Mouse (Mus musculus) fibroblast of lung, adult 2 months (primary cell): ENCODE data around the gene Prrc2b.

Experiments used
- DNase-seq: peaks from one replicate; pipeline ENCODE4 v3.0.0-alpha.2; 2011; ENCODE audit warnings: low read depth

Gene Prrc2b

DNA sequence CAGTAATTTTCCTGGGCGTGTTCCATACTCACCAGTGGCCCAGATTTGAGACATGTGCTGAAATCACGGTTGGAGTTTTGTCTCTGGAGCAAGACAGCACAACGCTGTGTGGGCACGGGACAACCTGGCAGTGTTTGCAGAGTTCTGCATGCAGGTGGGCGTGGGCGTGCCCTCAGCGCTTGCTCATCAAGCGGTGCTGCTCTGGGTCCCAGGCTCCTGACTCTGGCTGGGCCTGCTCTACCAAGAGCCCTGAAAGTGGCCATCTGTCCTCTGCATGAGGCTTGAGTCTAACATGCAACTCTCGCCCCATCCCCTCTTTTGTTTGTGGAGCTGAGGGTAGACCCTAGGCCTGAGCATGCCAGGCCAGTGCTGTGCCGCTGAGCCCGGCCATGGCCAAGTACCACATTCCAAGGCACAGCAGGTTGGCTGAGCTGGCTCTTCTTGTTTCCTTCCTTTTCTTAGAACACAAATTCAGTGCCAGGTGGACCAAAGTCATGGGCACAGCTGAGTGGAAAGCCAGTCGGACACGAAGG is 36.2 kb downstream of the Prrc2b start:
- peak; percentile 40 for DNase-seq

DNA sequence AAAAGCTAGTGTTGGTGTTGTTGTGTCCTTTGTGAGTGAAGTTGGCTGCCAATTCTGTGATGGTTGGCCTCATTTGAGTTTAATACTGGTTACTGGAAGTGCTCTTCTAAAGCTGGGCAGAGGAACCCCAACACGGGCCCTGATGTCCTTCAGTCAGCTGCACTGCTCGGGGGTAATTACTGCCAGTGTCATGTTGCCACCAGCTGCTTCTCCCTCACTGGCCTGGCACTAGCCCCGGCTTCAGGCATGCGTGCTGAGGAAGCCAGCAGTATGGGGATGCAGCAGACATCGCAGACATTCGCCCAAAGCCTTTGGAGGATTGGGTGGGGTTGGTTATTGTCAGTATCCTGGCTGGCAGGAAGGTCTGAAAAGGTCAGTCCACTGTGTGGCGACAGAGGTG is 36.8 kb downstream of the Prrc2b start:
- DNase-seq = no peak

DNA sequence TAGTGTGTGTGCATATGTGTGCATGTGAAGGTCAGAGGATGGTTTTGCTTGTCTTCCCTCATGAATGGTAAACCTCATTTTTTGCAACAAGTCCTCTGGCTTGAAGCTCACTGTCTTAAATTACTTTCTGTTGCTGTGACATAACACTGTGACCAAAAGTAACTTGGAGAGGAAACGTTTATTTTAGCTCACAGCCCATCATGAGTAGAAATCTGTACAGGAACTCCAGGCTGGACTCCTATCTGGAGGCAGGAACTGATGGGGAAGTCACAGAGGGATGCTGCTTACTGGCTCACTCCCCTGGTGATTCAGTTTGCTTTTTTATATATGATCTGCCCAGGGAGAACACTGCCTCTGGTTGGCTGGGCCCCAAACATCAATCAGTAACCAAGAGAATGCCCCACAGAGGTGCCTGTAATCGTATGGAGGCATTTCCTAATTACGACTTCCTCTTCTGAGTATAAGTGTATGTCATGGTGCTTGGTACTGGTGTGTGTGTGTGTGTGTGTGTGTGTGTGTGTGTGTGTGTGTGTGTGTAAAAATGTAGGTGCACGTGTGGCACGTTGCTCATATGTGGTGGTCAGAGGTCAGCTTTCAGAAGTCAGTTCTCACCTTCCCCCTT is 38.3 kb downstream of the Prrc2b start:
- DNase-seq = no peak

DNA sequence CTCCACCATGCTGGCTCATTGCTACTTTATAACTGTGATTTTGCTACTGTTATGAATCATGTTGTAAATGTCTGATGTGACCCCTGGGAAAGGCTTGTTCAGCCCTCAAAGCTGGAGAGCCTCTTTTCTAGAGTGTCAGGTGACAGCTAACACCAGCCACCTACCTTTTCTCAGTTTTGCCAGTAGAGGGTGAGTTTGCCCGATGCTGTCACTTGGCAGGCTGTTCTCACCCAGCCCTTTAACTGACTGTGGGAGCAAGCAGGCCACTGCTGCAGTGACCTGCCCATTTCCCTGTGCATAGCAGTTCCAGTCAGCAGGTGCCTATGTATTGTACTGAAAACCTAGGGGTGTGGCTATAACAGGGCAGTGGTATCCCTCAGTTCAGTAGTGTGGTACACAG is 39.7 kb downstream of the Prrc2b start:
- DNase-seq = no peak

DNA sequence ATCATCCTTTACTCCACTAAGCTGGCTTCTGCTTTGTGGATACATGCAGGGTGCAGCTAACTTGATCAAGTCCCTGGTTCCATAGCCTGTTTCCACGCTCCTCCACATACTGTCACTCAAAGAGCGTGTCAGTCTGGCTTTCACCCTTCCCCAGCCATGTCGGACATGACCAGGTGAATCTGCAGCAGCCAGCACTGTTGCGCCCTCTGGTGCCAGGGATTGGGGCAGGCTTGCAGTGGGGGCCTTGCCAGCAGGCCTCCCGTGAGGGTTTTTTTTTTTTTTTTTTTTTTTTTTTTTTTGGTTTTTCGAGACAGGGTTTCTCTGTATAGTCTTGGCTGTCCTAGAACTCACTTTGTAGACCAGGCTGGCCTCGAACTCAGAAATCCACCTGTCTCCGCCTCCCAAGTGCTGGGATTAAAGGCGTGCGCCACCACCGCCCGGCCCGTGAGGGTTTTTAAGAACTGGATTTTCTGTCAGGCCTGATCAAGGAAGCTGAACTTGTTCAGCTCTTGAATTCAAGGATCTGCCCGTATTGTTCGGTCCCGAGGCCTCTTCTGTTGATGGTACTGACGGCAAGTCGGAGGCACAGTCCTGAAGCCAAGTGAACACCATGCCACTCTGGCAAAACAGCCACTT is 41.1 kb downstream of the Prrc2b start:
- DNase-seq = peak; percentile 44

DNA sequence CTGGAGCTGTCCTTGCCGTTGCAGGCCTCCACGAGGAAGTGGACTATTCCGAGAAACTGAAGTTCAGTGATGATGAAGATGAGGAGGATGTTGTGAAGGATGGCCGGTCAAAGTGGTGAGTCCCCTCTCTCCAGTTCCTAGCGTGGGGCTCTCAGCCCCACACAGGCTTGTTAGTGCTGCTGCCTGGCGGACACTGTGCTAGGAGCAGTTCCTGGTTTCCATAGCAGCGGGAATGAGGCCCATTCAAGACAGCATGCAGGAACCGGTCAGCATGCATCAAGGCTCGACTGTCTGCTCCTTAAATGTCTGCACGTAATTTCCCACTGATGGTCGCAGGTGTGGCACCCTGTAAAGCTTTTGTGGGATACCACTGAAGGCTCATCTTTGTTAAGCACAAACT is 48.1 kb downstream of the Prrc2b start:
- DNase-seq = no peak

DNA sequence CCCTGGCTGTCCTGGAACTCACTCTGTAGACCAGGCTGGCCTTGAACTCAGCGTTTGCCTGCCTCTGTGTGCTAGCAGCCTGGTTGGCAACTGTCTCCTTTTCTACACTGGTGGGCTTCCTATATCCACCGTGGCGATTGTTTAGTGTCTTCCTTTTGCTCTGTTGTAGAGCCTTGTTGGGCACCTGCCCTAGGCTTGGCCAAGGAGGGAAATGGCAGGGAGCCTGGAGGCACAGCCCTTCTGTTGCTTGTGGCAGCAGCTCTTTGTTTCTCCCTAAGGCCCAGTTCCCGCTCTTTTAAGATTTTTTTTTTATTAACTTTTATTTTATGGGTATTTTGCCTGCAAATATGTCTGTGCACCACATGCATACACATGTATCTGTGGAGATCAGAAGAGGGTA is 49.2 kb downstream of the Prrc2b start:
- DNase-seq = no peak

DNA sequence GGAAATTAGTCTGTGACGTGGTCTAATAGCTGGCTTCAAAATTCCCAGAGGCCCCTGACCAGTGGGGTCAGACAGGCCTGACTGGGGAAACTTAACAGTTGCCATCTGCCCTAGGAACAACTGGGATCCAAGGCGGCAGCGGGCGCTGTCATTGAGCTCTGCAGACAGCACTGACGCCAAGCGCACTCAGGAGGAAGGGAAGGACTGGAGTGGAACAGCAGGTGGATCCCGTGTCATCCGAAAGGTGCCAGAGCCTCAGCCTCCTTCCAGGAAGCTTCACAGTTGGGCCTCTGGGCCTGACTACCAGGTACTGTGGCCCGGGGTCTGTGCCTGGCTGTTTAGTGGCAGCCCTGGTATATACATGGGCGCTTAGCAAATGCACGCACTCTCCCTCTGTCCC is 49.8 kb downstream of the Prrc2b start:
- DNase-seq = no peak

DNA sequence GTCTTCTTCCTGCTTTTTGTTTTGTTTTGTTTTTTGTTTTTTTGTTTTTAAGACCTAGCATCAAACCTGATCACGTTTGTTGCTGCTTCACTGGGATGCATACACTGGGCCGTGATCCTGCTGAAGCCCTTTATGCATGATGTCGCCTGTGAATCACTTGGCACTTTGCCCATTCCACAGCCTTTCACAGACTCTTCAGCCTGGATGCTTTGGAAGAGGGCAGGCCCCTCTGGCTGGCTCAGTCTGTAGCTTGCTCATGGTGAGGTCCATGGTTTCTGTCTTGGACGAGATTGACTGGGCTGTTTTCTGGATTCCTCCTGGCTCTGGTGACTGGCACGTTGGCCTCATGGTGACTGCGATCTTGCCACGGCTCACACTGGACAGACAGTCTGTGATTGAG is 50.6 kb downstream of the Prrc2b start:
- no peak for DNase-seq

DNA sequence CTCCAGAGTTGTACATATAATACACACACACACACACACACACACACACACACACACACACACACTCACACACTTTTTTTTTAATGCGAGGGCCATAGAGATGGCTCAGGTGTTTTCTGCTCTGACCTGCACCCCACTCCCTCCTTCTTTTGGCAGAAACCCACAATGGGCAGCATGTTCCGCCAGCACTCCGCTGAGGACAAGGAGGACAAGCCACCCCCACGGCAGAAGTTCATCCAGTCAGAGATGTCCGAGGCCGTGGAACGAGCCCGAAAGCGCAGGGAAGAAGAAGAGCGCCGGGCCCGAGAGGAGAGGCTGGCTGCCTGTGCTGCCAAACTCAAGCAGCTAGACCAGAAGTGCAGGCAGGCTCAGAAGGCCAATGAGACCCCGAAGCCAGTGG is 53.0 kb downstream of the Prrc2b start:
- DNase-seq = no peak

DNA sequence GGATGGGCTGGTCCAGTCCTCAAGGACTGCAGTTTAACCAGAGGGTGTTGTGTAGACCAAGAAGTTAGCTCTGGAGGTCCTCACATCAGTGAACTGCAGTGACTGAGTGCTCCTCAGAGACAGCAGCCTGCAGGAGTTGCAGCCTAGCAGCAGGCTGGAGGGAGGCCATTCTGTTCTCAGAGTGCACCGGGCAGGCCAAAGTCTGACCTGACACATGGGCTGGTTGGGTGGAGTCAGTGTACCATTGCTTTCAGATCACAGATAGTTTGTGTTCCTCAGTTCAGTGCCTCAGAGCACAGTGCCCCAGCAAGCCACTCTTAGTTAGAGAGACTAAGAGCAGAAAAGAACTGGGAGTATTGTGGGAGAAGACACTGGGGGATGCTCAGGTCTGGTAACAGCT is 56.8 kb downstream of the Prrc2b start:
- no peak for DNase-seq

DNA sequence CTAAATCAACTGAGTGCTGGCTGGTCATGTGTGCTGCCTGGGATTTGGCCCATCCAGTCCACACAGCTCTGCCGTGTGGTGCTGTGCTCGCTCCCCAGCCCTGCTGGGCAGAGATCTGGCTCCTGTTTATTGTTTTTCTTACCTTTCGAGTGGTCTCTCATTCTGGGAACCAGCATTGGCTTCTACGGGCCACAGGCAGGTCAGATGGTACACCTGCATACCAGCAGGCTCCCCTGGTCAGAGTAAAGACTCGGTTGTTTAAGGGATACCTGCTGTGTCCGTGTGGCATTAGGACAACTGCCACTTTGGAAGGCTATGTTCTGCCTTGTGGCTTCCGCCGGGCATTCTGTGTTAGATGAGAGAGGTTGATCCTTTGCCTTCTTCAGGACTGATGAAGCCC is 60.8 kb downstream of the Prrc2b start:
- DNase-seq = no peak

DNA sequence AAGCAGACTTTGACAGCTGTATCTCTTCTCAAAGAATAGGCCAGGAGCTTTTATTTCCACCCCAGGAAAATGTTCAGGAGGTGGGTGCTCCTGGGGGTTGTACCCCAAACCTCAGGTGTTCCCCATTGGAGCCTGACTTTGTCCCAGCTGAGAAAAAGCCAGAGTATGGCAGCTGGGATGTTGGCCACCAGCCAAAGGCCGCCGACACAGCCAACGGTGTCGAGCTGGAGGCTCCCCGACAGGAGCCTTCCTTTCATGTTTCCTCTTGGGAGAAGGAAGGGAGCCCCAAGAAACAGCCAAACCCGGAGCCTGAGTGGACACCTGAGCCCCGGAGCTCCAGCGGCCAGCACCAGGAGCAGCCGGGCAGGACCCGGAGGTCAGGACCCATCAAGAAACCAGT is 62.1 kb downstream of the Prrc2b start:
- DNase-seq = no peak

DNA sequence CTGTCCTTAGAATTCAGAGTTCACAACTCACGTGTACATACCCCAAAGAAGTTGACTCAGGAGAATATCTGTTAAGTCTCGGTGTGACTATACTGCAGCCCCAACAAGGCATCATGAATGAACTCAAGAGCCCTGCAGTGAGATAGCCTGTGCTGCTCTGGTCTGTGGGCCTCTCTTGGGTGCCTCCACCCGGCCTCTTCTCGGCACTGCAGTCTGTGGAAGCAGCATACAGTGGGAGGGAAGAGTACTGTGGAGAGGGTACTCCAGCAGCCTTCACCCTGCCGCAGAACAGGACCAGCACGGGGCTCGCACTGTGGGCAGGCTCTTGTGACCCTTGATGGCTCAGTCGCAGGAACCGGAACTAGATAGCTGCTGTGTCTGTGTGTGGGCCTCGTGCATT is 64.7 kb downstream of the Prrc2b start:
- DNase-seq = no peak

DNA sequence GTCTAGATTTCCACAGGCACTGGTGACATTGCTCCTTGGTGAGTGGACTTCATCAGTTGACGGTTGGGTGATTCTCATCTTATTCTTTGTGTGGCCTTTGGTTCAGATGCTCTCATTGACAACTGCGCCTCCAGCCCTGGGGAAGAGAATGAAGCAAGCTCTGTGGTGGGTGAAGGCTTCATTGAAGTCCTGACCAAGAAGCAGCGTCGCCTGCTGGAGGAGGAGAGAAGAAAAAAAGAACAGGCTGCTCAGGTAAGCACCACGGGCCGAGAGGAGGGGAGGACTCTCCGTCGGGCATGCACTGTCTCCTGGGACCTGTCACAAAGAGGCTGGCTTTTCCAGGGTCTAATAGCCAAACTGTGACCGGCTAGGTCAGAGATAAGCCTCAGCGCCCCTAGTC is 65.6 kb downstream of the Prrc2b start:
- DNase-seq = no peak

DNA sequence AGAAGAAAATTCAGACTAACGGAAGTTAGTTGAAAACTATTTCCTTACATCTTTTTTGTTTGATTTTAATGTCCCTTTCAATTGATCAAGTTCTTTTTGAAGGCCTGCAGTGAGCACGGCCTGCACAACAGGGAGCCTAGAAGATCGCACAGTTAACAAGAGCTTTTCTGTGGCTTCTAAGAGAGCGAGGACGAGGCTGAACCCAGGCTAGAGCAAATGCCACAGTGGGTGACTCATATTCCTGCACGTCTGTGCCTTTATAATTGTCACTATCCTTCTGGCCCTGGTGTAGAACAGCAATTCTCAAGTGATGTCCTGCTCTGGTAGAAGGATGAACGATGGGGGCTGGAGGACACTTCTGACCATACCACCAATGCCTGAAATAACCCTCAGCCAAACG is 66.8 kb downstream of the Prrc2b start:
- no peak for DNase-seq

DNA sequence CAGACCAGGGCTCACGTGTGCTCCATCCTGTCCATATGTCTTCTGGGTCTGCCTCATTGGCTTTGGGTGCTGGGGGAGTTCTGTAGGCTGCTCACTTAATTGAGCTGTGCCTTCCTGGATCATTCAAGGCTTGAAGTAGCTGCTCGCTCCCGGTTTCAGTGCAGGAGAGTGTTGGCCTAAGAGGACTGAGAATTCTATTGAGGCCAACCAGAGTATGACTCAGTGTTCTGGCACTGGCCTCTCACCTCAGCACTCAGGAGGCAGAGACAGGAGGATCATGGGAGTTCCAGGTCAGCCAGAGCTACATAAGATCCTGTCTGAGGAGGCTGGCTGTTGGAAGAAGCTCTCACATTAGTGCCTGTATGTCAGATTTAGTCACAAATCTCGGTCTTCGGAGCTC is 67.2 kb downstream of the Prrc2b start:
- DNase-seq = no peak

DNA sequence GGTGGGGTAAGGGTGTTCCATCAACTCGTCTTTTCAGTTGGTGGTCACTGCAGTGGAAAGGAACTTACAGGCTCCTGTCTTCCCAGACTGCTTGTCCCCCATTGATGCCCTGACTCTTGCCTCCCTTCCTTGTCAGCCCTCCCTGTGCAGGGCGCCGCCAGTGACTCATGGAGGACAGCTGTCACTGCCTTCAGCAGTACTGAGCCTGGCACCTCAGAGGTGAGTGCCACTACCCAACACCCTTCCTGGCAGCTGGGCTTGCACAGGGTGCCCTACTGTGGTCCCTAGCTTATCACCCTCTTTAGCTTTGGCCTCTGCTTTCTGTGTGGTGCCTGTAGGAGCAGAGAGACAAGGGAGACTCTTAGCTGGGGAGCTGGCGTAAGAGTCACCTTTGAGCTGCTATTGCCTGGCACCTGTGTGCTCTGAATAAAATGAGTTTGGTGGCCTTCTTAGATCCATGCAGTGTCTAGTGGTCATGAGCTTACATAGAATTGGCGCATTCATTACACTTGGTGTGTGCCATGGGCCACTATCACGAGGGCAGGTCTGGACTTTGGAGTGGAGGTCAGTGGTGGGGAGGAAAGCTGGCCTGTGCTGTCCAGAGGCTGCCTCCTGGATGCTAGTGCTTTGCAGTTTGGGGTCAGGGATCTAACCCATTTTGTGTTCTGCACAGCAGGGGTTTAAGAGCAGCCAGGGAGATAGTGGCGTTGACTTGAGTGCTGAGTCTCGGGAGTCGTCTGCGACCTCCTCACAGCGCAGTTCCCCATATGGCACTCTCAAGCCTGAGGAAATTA is 67.9 kb downstream of the Prrc2b start:
- no peak for DNase-seq

DNA sequence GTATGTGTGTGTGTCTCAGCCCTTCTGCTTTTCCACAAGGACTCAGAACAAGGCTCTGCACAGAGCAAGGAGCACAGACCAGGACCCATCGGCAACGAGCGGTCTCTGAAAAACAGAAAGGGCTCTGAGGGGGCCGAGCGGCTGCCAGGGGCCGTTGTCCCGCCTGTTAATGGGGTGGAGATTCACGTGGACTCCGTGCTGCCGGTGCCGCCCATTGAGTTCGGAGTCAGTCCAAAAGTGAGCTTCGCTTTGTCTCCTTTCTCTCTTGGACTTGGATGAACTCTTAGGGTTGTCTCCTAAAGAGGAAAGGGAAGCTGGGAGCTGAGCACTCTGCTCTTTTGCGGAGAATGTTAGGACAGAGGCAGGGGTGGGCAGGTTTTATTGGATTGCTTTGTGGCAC is 68.6 kb downstream of the Prrc2b start:
- DNase-seq = no peak

DNA sequence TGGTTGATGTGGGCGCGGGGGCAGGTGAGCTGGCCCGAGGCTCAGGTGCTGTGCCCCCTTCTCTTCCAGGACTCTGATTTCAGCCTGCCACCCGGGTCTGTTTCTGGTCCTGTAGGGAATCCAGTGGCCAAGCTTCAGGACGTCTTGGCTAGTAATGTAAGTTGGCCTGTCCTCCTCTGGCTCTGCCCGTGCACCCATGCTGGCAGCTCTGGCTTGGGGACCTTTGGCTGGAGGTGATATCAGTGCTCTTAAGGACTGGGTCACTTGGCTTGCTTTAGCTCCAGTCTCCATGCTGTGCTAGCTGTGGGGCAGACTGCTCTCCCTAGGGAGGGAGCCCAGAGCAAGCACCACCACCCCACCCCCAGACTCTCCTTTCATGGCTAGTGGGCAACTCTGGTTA is 69.1 kb downstream of the Prrc2b start:
- DNase-seq = no peak

DNA sequence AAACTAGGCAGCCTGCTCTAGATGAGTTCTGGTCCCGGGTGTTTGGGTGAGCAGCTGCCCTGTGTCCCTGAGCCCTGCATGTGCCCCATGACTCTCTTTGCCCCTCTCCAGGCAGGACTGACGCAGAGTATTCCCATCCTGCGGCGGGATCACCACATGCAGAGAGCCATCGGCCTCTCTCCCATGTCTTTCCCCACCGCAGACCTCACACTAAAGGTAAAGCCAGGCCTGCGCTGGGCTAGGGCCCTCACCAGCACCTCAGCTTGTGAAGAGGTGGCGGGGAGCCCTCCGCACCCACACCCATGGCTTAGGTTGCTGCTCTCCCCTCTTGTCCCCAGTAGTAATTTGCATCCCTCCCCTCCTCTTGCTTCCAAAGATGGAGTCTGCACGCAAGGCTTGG is 70.1 kb downstream of the Prrc2b start:
- no peak for DNase-seq

DNA sequence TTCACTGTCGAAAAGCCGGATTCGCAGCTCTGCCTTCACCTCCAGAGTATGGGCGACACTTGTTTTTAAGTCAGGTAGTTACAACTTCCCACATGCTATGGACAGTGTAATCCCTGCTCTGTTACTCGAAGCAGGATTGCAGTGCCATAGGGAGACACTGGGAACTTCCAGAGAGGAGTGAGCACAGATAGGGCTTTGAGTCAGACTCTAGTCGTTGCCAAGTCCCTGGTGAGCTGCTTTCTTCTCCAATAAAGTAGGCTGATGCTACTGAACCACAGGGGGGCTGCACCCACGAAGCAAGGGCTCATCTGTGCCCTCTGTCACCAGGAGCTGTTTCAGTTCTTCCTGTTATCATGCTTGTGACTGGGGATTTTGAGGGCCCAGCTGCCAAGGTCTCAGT is 70.7 kb downstream of the Prrc2b start:
- no peak for DNase-seq

DNA sequence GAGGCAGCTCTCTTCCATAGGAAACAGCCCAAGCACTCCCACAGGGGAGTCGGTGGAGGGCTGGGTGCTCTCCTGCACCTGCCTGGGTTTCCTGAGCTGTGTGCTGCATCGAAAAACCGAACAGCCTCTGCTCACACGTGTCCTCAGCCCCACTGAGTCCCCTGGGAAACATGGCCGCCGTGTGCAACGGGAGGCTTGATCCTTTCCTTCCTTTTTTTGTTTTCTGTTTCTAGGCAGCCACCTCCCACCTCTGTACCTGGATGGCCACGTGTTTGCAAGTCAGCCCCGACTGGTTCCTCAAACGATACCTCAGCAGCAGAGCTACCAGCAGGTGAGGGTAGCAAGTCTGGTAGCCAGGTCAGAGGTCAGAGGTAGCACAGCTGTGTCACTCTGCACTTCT is 71.2 kb downstream of the Prrc2b start:
- no peak for DNase-seq
